Mouse (Mus musculus) cerebellum, adult 2 months (tissue): Measurements from ENCODE around the gene Dcun1d2.

Experiments
- CTCF ChIP-seq: fragments of 200-500 bp; IDR thresholded peaks from 2 replicates; pipeline ENCODE4 v1.5.1; 2011; ENCODE audit warnings: low read depth, mild to moderate bottlenecking, control low read depth, low read length, moderate library complexity, borderline replicate concordance; ENCODE audit not compliant: insufficient read depth
- POLR2A ChIP-seq: fragments of 200-500 bp; IDR thresholded peaks from 2 replicates; pipeline ENCODE4 v1.6.1; 2011; ENCODE audit warnings: low read length, control low read depth, borderline replicate concordance; ENCODE audit not compliant: insufficient read depth

- TF ChIP-seq CTCF (no peak), POLR2A (no peak)
Measured at GRCm38 (mm10) chr8:13244343-13244880, 43.5 kb downstream of the Dcun1d2 start.
